Mouse (Mus musculus) heart, embryonic 13.5 days (tissue): ENCODE results near the gene Zfp871. TPM values are rescaled to one million over a fixed set of nuclear protein-coding genes. Genes with fewer than 3 reads are reported as not detected.

Source experiments
- ATAC-seq: fragments of 200-750 bp; cut with Nextera tagmentation; 2 replicates; pipeline ENCODE4 v1.8.0; 2017; ENCODE audit warnings: moderate TSS enrichment; ENCODE audit not compliant: insufficient number of reproducible peaks, low FRiP score, low TSS enrichment; ENCODE audit errors: extremely low read depth
- H3K27ac ChIP-seq: fragments of 300-500 bp; sonication (generic); replicated peaks from 2 replicates; pipeline ENCODE4 v1.5.1; 2015; ENCODE audit warnings: moderate library complexity, mild to moderate bottlenecking, inconsistent platforms
- H3K27me3 ChIP-seq: fragments of 300-500 bp; sonication (generic); replicated peaks from 2 replicates; pipeline ENCODE4 v1.6.1; 2015; ENCODE audit warnings: mild to moderate bottlenecking, inconsistent platforms
- H3K36me3 ChIP-seq: fragments of 300-500 bp; sonication (generic); 2 replicates; pipeline ENCODE4 v1.6.1; 2015; ENCODE audit warnings: mild to moderate bottlenecking, inconsistent platforms
- H3K4me1 ChIP-seq: fragments of 300-500 bp; sonication (generic); 2 replicates; pipeline ENCODE4 v1.6.1; 2015; ENCODE audit warnings: inconsistent platforms
- H3K4me2 ChIP-seq: fragments of 300-500 bp; sonication (generic); 2 replicates; pipeline ENCODE4 v1.6.1; 2015; ENCODE audit warnings: inconsistent platforms, mild to moderate bottlenecking, moderate library complexity
- H3K4me3 ChIP-seq: fragments of 300-500 bp; sonication (generic); 2 replicates; pipeline ENCODE4 v1.5.1; 2015; ENCODE audit warnings: moderate library complexity, mild to moderate bottlenecking, inconsistent platforms
- H3K9ac ChIP-seq: fragments of 300-500 bp; sonication (generic); 2 replicates; pipeline ENCODE4 v1.6.1; 2015; ENCODE audit warnings: inconsistent platforms, mild to moderate bottlenecking, moderate library complexity
- H3K9me3 ChIP-seq: fragments of 300-500 bp; sonication (generic); 2 replicates; pipeline ENCODE4 v1.6.1; 2016; ENCODE audit warnings: inconsistent platforms
- WGBS: fragments of 180-500 bp; shearing (Covaris S2); methylation state at CpG from one replicate; pipeline ENCODE4 v1.1.7; 2015; ENCODE audit warnings: mixed read lengths; 5-methylcytosine and 5-hydroxymethylcytosine counted together
- polyA plus RNA-seq: library from polyadenylated mRNA; unstranded; fragments of >200 nt; fragmentation: Nextera tagmentation; extraction: Ambion mirVana; gene quantifications from 2 replicates; pipeline ENCODE4 v1.2.1, GENCODE M21; 2015

Zfp871 gene
- polyA plus RNA-seq, 1 experiment from 2014 or later = 12.1 TPM

DNA sequence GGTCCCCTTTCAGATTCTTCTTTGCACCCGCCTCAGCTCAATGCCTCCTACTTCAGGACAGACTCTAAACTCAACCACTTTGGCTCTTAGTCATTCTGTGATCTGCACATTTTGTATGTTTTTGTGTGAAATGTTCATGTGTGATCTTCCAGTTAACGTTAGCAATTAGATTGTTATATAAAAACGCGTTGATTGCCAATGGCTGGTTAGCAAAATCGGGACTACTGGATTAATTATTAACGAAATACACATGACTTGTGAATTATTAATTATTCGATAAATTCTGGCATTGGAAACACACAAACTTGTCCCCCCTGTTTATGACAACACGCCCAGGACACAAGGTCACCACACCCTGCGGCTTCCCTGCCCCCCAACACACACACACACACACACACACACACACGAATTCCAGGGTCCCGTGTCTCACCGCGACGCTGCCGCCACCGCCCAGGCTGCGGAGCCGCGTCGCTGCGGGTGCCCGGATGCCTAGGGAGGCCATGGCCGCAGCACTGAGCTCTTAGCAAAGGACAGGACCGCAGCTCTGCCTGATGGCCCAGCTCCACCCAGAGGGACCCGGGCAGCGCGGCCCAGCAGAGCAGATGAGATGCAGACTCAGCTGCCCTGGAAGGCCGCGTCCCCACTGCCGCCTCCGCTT, 522 bp downstream of the Zfp871 start:
- no peaks in the 10 kb centered on the region for H3K27me3 ChIP-seq
- peaks cover 42% of the 10 kb centered on the region for H3K36me3 ChIP-seq
- H3K27ac ChIP-seq = peak overlapping the region; percentile 97
- under 1% methylated on average over 31 of the region's 31 CpGs for WGBS
- peaks cover 24% of the 10 kb centered on the region for H3K4me1 ChIP-seq
- no peaks in the 10 kb centered on the region for H3K9me3 ChIP-seq
- peak overlapping the region; percentile 79 for H3K4me2 ChIP-seq
- ATAC-seq = peak; percentile 79
- H3K4me3 ChIP-seq = peak overlapping the region; percentile 89
- peak overlapping the region; percentile 98 for H3K9ac ChIP-seq

DNA sequence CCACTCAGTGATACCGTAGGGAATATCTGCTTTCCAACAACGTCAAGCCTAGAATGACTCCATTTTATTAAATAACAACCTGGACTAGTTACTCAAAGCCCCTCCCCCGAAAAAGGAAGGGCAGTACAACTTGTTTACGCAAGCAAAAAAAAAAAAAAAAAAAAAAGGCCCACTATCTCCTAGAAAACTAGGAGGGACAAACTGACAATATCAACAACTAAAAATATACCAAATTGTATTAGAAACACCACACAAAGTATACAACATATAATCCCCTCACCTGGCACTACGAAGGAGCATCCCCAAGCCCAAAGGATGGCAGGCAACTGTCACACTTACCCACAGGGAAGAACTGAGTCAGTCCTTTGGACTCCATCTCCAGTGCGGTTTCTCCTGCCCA, 1.1 kb downstream of the Zfp871 start:
- WGBS = 52% methylated on average over 6 of the region's 6 CpGs
- no peak for ATAC-seq
- H3K9ac ChIP-seq = peak overlapping the region; percentile 98
- H3K27me3 ChIP-seq = no peaks in the 10 kb centered on the region
- no peaks in the 10 kb centered on the region for H3K9me3 ChIP-seq
- H3K27ac ChIP-seq = 0 out of 2 replicates have a peak overlapping the region, but pooled peaks have one; percentile 97
- peaks cover 44% of the 10 kb centered on the region for H3K36me3 ChIP-seq
- H3K4me2 ChIP-seq = peak overlapping the region; percentile 79
- H3K4me3 ChIP-seq = peak overlapping the region; percentile 89
- H3K4me1 ChIP-seq = peaks cover 24% of the 10 kb centered on the region

DNA sequence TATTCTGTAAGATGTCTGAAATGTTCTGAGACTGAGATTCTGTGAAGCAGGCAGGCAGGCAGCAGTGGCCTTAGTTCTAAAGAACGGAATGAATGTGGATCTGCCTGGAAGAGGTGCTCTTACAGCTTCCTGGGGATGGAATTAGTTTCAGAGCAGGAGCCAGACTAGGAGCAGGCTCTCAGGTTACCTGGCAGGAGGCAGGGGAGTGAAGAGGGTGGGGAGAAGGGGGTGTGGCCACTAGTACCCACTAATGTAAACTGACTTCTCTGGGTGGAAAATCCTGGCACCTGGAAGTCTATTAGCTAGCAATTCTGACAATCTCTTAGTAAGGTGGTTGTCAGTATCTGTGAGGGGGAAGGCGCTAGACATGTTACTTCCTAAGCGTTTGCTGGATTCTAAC, 2.4 kb downstream of the Zfp871 start:
- H3K36me3 ChIP-seq = peaks cover 46% of the 10 kb centered on the region
- H3K27me3 ChIP-seq = no peaks in the 10 kb centered on the region
- WGBS = 80% methylated on average over 3 of the region's 3 CpGs
- no peak for ATAC-seq
- H3K9me3 ChIP-seq = no peaks in the 10 kb centered on the region
- no peak overlapping the region for H3K4me3 ChIP-seq
- H3K9ac ChIP-seq = peak overlapping the region; percentile 53; the same call in 1 of the 2 replicates
- no peak overlapping the region for H3K27ac ChIP-seq
- peak overlapping the region; percentile 79 for H3K4me2 ChIP-seq
- peaks cover 24% of the 10 kb centered on the region for H3K4me1 ChIP-seq

DNA sequence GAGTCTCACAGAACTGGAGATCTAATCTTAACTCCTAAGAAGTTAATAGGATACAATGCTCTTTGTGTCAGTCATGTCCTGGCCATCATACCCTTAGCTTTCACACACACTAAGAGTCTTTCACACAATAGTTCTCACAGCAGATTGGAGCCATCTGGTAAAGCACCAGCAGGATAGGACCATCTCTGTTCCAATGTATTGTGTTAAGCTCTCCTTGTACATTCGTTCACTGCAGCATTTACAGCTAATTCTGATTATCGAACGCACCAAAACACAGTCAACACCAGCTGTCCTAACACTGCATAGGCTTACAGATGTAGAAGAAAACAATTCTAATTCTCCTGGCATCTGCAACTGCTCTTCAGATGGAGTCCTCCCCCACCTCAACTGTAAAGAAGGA, 10.5 kb downstream of the Zfp871 start:
- H3K36me3 ChIP-seq = peaks cover 80% of the 10 kb centered on the region
- no peak for ATAC-seq
- no peak overlapping the region for H3K9ac ChIP-seq
- no peak overlapping the region for H3K4me3 ChIP-seq
- H3K27ac ChIP-seq = no peak overlapping the region
- no peaks in the 10 kb centered on the region for H3K27me3 ChIP-seq
- H3K4me1 ChIP-seq = peaks cover 3% of the 10 kb centered on the region; the same call in 1 of the 2 replicates
- H3K9me3 ChIP-seq = no peaks in the 10 kb centered on the region
- WGBS = 95% methylated on average over 3 of the region's 3 CpGs
- H3K4me2 ChIP-seq = no peak overlapping the region

DNA sequence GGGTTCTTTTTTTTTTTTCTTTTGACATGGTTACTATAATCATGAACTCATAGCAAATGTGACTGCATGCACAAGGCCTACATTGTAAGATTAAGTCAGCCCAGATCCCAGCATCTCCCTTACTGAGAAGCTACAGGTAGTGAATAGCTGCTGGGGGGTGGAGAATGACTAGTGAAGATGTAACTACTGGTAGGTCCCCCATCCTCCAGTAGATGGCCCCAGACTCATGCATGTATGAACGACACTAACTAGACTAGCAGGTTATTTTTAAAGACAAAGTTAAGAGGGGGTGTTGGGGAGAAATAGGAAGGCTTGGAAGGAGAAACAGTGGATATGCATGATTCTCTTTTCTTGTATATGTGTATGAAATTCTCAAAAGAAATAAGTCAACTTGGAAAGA, 16.9 kb downstream of the Zfp871 start:
- Histone ChIP-seq H3K4me3 (no peak overlapping the region), H3K9ac (no peak overlapping the region), H3K4me2 (no peak overlapping the region), H3K9me3 (no peaks in the 10 kb centered on the region), H3K27ac (no peak overlapping the region), H3K27me3 (no peaks in the 10 kb centered on the region), H3K36me3 (peaks cover 93% of the 10 kb centered on the region), H3K4me1 (peaks cover 4% of the 10 kb centered on the region; the same call in 1 of the 2 replicates)
- 46% methylated on average over 1 of the region's 1 CpGs for WGBS
- no peak for ATAC-seq

DNA sequence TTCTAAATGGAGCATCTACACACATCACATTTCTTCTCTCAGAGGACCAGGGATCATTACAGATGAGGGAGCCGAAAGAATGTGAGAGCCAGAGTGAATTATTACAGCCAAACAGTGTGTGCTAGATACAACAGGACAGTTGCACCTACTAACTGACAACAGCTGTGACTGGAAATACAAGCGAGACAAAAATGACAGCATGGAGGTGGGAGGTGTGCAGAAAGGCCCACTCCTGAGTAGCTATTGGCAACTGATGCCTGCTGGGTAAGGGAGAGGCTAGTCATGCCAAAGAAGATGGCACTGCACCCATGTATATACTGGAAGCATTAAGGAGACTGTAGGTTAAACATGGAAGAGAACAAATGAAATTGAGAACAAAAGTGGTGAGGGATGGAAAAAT, 21.7 kb downstream of the Zfp871 start:
- H3K4me2 ChIP-seq = no peak overlapping the region
- peaks cover 72% of the 10 kb centered on the region for H3K36me3 ChIP-seq
- H3K9me3 ChIP-seq = no peaks in the 10 kb centered on the region
- H3K27me3 ChIP-seq = no peaks in the 10 kb centered on the region
- no peak overlapping the region for H3K4me3 ChIP-seq
- 91% methylated on average over 2 of the region's 2 CpGs for WGBS
- no peak overlapping the region for H3K9ac ChIP-seq
- ATAC-seq = no peak
- no peak overlapping the region for H3K27ac ChIP-seq
- H3K4me1 ChIP-seq = no peaks in the 10 kb centered on the region

DNA sequence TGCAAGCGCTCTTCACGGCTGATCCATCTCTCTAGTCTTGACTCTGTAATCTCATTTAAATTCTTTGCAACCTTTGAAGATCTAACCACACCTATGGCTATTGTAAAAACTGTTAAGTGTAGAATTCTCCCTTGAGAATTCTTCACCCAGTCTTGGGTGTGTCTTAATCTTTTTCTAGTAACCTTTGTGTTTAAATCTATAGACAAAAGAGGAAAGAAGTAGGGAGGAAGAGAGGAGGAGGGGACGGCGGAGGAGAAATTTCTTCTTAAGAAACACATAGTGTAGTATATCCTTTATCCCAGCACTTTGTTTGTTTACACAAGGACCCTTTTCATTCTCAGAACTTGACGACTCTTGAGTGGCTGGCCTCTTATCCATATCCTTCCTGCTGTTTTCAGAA, 30.8 kb downstream of the Zfp871 start:
- no peak for ATAC-seq
- H3K27me3 ChIP-seq = no peaks in the 10 kb centered on the region
- H3K36me3 ChIP-seq = no peaks in the 10 kb centered on the region
- no peak overlapping the region for H3K4me3 ChIP-seq
- no peak overlapping the region for H3K27ac ChIP-seq
- H3K4me1 ChIP-seq = peaks cover 6% of the 10 kb centered on the region; the same call in 1 of the 2 replicates
- no peaks in the 10 kb centered on the region for H3K9me3 ChIP-seq
- H3K4me2 ChIP-seq = no peak overlapping the region
- WGBS = 55% methylated on average over 5 of the region's 5 CpGs
- H3K9ac ChIP-seq = no peak overlapping the region

DNA sequence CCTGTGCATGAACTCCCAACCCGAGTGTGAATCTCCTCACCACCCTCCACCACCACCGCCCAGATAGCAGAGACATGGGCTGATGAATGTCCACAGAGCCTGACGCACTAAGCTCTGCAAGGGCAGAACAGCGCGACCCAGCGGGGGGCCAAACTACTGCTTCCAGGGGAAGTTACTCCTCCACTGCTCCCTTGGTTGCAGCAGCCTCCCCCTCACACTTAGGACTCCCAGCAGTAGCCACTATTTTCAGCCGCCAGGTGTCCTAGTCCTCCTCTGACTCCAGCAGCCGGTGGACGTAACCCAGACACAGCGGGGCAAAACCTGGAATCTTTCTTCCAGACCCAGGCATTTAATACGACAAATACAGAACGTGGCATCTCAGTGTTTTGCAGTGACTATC, 34.5 kb downstream of the Zfp871 start:
- Histone ChIP-seq H3K9me3 (no peaks in the 10 kb centered on the region), H3K9ac (no peak overlapping the region), H3K27me3 (no peaks in the 10 kb centered on the region), H3K27ac (no peak overlapping the region), H3K36me3 (no peaks in the 10 kb centered on the region), H3K4me1 (peaks cover 6% of the 10 kb centered on the region; the same call in 1 of the 2 replicates), H3K4me3 (no peak overlapping the region), H3K4me2 (peak overlapping the region; percentile 1; the same call in 1 of the 2 replicates)
- no peak for ATAC-seq
- 16% methylated on average over 12 of the region's 12 CpGs for WGBS

DNA sequence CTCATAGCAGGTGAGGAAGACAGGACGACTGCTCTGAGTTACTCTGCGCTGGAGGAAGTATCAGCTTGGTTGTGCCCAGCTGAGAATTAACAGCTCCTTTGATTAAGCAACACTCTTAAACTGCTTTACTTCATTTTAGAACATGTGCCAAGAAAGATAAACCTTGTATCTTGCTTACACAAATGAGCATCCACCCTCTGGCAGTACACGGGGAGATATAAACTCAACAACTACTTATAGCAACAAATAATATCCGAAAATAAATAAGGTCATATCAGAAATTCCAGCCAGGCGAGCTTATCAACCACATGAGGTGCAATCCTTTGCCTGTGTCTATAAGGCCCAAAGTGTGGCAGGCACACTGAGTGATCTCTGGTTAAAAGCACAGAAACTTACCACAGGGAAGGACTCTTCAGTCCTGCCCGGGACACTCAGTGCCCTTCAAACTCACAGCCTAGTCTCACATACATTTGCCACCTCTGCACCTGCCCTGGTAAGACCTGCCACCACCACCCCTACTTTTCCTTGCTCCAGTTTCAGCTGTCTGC, 35.2 kb downstream of the Zfp871 start:
- ATAC-seq = no peak
- Histone ChIP-seq H3K4me3 (no peak overlapping the region), H3K4me2 (no peak overlapping the region), H3K27ac (no peak overlapping the region), H3K9me3 (no peaks in the 10 kb centered on the region), H3K4me1 (peaks cover 6% of the 10 kb centered on the region; the same call in 1 of the 2 replicates), H3K27me3 (no peaks in the 10 kb centered on the region), H3K9ac (no peak overlapping the region), H3K36me3 (no peaks in the 10 kb centered on the region)
- 39% methylated on average over 6 of the region's 6 CpGs for WGBS

DNA sequence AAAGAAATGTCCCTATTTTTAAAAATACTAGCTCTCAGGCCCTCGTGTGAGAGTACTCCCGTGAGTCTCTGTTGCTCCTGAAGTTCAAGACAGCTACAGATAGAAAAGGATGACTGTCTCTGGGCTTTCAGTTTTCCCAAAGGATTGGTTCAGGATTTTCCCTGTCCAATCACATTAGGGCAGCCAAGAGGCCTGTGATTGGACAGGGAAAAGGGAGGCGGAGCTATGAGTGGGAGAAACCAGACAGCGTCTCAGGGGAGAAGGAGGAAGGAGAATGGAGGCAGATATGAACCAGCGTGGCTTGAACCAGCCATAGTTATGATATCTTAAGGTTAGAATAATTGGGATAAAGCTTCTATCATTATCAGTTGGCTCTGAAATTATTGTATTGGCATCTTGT, 37.5 kb downstream of the Zfp871 start:
- H3K4me3 ChIP-seq = no peak overlapping the region
- ATAC-seq = no peak
- no peaks in the 10 kb centered on the region for H3K9me3 ChIP-seq
- H3K9ac ChIP-seq = no peak overlapping the region
- 34% methylated on average over 5 of the region's 5 CpGs for WGBS
- H3K27me3 ChIP-seq = no peaks in the 10 kb centered on the region
- H3K27ac ChIP-seq = no peak overlapping the region
- H3K4me2 ChIP-seq = no peak overlapping the region
- H3K36me3 ChIP-seq = no peaks in the 10 kb centered on the region
- H3K4me1 ChIP-seq = peaks cover 6% of the 10 kb centered on the region; the same call in 1 of the 2 replicates

DNA sequence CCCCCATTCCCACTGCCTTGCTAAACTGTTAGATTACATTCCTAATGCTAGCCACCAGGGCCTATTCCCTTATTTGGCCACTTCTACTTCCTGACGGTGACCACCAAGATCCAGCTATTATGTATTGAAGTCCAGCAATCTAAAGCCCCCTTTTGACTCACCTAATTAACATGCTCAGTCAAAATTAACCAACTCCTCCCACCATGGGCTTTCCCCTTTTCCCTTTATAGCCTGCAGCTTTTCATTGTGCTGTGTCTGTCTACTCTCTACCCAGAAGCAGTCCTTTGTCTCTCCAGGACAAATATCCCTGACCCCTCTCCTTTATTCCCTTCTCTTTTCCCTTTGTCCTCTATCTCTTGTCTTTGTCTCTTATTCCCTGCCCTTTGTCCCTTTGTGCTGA, 47.0 kb downstream of the Zfp871 start:
- ATAC-seq = no peak
- no peaks in the 10 kb centered on the region for H3K9me3 ChIP-seq
- H3K27me3 ChIP-seq = no peaks in the 10 kb centered on the region
- 63% methylated on average over 1 of the region's 1 CpGs for WGBS
- H3K4me2 ChIP-seq = no peak overlapping the region
- no peaks in the 10 kb centered on the region for H3K36me3 ChIP-seq
- H3K4me3 ChIP-seq = no peak overlapping the region
- no peak overlapping the region for H3K27ac ChIP-seq
- no peaks in the 10 kb centered on the region for H3K4me1 ChIP-seq
- H3K9ac ChIP-seq = no peak overlapping the region

DNA sequence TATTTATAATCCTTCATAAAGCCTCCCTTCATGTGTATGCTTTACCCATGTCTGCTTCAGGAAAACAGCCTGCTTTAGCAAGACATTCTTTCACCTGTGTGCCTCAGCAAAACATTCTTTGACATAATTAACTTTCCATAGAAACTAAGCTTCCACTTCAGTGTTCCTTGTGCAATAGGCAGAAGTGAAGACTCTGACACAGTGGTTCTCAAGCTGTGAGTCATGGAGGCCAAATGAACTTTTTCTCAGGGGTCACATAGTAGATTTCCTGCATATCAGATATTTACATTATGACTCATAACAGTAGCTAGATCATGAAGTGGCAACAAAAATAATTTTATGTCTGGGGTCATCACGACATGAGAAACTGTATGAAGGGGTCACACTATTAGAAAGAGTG, 49.7 kb downstream of the Zfp871 start:
- Histone ChIP-seq H3K36me3 (no peaks in the 10 kb centered on the region), H3K9ac (no peak overlapping the region), H3K4me3 (no peak overlapping the region), H3K27ac (no peak overlapping the region), H3K4me2 (no peak overlapping the region), H3K4me1 (no peaks in the 10 kb centered on the region), H3K9me3 (no peaks in the 10 kb centered on the region), H3K27me3 (no peaks in the 10 kb centered on the region)
- 83% methylated on average over 1 of the region's 1 CpGs for WGBS
- no peak for ATAC-seq
